Mouse (Mus musculus) erythroblast, embryonic 14.5 days (primary cell): ENCODE results near the gene Hoga1. TPM values are rescaled to one million over a fixed set of nuclear protein-coding genes. Genes with fewer than 3 reads are reported as not detected.
"Not testable (repeated sequence)": the region's sequence is repeated elsewhere in the genome, so short reads cannot be mapped to it uniquely, and the experiment has no call there.

Experiments used
- H3K27me3 ChIP-seq: 2 replicates; pipeline ENCODE4 v1.6.1; 2012; ENCODE audit warnings: inconsistent platforms; ENCODE audit not compliant: control insufficient read depth
- H3K36me3 ChIP-seq: 2 replicates; pipeline ENCODE4 v1.6.1; 2012; ENCODE audit warnings: mild to moderate bottlenecking, inconsistent platforms; ENCODE audit not compliant: control insufficient read depth
- H3K4me1 ChIP-seq: 2 replicates; pipeline ENCODE4 v1.6.1; 2012; ENCODE audit warnings: inconsistent platforms; ENCODE audit not compliant: control insufficient read depth
- H3K4me3 ChIP-seq: replicated peaks from 2 replicates; pipeline ENCODE3; 2012; ENCODE audit warnings: moderate library complexity, mild to moderate bottlenecking, inconsistent platforms
- H3K9me3 ChIP-seq: 2 replicates; pipeline ENCODE4 v1.6.1; 2012; ENCODE audit warnings: low read length, inconsistent platforms, mixed read lengths; ENCODE audit not compliant: control insufficient read depth
- GATA1 ChIP-seq: IDR thresholded peaks from 2 replicates; pipeline ENCODE4 v1.6.1; 2012; ENCODE audit warnings: low read length, inconsistent platforms, mixed read lengths
- TAL1 ChIP-seq: IDR thresholded peaks from 3 replicates; pipeline ENCODE4 v1.6.1; 2012; ENCODE audit warnings: low read length, inconsistent platforms, mixed read lengths
- polyA plus RNA-seq: library from polyadenylated mRNA; stranded (reverse); fragments of >175 nt; gene quantifications from 2 replicates; pipeline ENCODE4 v1.2.3, GENCODE M21; 2012

Gene Hoga1
- polyA plus RNA-seq, 1 experiment, result not detected

- no peaks in the 10 kb centered on the region for H3K9me3 ChIP-seq
- no peak for TF ChIP-seq TAL1
- TF ChIP-seq GATA1, result no peak
- peaks cover 11% of the 10 kb centered on the region for H3K36me3 ChIP-seq
- no peak overlapping the region for H3K4me3 ChIP-seq
- H3K4me1 ChIP-seq, result peaks cover 18% of the 10 kb centered on the region
- no peaks in the 10 kb centered on the region for H3K27me3 ChIP-seq
Measured at GRCm38 (mm10) chr19:42075992-42076391, 30.6 kb downstream of the Hoga1 start.

GRCm38 (mm10) chr19:42078566-42078965 lies 33.2 kb downstream of the Hoga1 start:
- Histone ChIP-seq H3K36me3 (peaks cover 11% of the 10 kb centered on the region), H3K27me3 (no peaks in the 10 kb centered on the region), H3K4me1 (peaks cover 18% of the 10 kb centered on the region), H3K9me3 (no peaks in the 10 kb centered on the region), H3K4me3 (no peak overlapping the region)
- TF ChIP-seq GATA1 (no peak), TAL1 (no peak)

GRCm38 (mm10) chr19:42079006-42079405 lies 33.6 kb downstream of the Hoga1 start:
- Histone ChIP-seq H3K4me1 (peaks cover 18% of the 10 kb centered on the region), H3K36me3 (peaks cover 11% of the 10 kb centered on the region), H3K9me3 (no peaks in the 10 kb centered on the region), H3K27me3 (no peaks in the 10 kb centered on the region), H3K4me3 (no peak overlapping the region)
- no peak for TF ChIP-seq GATA1

GRCm38 (mm10) chr19:42079950-42080349 lies 34.5 kb downstream of the Hoga1 start:
- Histone ChIP-seq H3K4me1 (peaks cover 18% of the 10 kb centered on the region), H3K27me3 (no peaks in the 10 kb centered on the region), H3K9me3 (no peaks in the 10 kb centered on the region), H3K36me3 (peaks cover 11% of the 10 kb centered on the region), H3K4me3 (no peak overlapping the region)
- TF ChIP-seq GATA1 (no peak), TAL1 (no peak)

- Histone ChIP-seq H3K4me3 (no peak overlapping the region), H3K9me3 (no peaks in the 10 kb centered on the region), H3K27me3 (no peaks in the 10 kb centered on the region), H3K36me3 (peaks cover 6% of the 10 kb centered on the region), H3K4me1 (peaks cover 19% of the 10 kb centered on the region)
- no peak for TF ChIP-seq GATA1
- no peak for TF ChIP-seq TAL1
Measured at GRCm38 (mm10) chr19:42080469-42080868, 35.1 kb downstream of the Hoga1 start.

- H3K4me1 ChIP-seq, result peaks cover 31% of the 10 kb centered on the region
- not testable (repeated sequence) for H3K9me3 ChIP-seq, H3K4me3 ChIP-seq, H3K27me3 ChIP-seq, H3K36me3 ChIP-seq
Measured at GRCm38 (mm10) chr19:42081613-42082012, 36.2 kb downstream of the Hoga1 start.

- H3K36me3 ChIP-seq, result no peaks in the 10 kb centered on the region
- H3K4me3 ChIP-seq, result peak overlapping the region; percentile 80
- no peak for TF ChIP-seq GATA1
- TF ChIP-seq TAL1, result no peak
- H3K27me3 ChIP-seq, result no peaks in the 10 kb centered on the region
- peaks cover 2% of the 10 kb centered on the region; the same call in 1 of the 2 replicates for H3K9me3 ChIP-seq
- H3K4me1 ChIP-seq, result peaks cover 30% of the 10 kb centered on the region
Measured at GRCm38 (mm10) chr19:42085690-42086089, 40.3 kb downstream of the Hoga1 start.

GRCm38 (mm10) chr19:42086166-42086565 lies 40.8 kb downstream of the Hoga1 start, which contains the start of gene Morn4:
TSS of gene Morn4 (minus strand) at chr19:42086357.
- peaks cover 2% of the 10 kb centered on the region; the same call in 1 of the 2 replicates for H3K9me3 ChIP-seq
- no peaks in the 10 kb centered on the region for H3K27me3 ChIP-seq
- TF ChIP-seq GATA1 (no peak), TAL1 (no peak)
- H3K4me1 ChIP-seq, result peaks cover 34% of the 10 kb centered on the region
- H3K4me3 ChIP-seq, result peak within 1 kb of the TSS; percentile 80
- no peaks in the 10 kb centered on the region for H3K36me3 ChIP-seq

- H3K36me3 ChIP-seq, result peaks cover 7% of the 10 kb centered on the region
- H3K27me3 ChIP-seq, result no peaks in the 10 kb centered on the region
- TF ChIP-seq TAL1 (no peak), GATA1 (no peak)
- peaks cover 2% of the 10 kb centered on the region; the same call in 1 of the 2 replicates for H3K9me3 ChIP-seq
- peak overlapping the region; percentile 95 for H3K4me3 ChIP-seq
- peaks cover 44% of the 10 kb centered on the region for H3K4me1 ChIP-seq
Measured at GRCm38 (mm10) chr19:42089103-42089747, 43.8 kb downstream of the Hoga1 start.
